Mouse (Mus musculus) neural tube, embryonic 15.5 days (tissue): ENCODE data around the gene Tulp3. TPM values are rescaled to one million over a fixed set of nuclear protein-coding genes. Genes with fewer than 3 reads are reported as not detected.
A peak's percentile ranks its signal among the peaks of the same experiment; 100 is the strongest.
"Not testable (repeated sequence)": the region's sequence is repeated elsewhere in the genome, so short reads cannot be mapped to it uniquely, and the experiment has no call there.

Experiments
- ATAC-seq: fragments of 200-750 bp; cut with Nextera tagmentation; 2 replicates; pipeline ENCODE4 v1.8.0; 2017; ENCODE audit warnings: mild to moderate bottlenecking, moderate TSS enrichment, moderate library complexity; ENCODE audit not compliant: low FRiP score
- H3K27ac ChIP-seq: fragments of 300-500 bp; sonication (generic); replicated peaks from 2 replicates; pipeline ENCODE4 v1.5.1; 2015; ENCODE audit warnings: mild to moderate bottlenecking, inconsistent platforms
- H3K27me3 ChIP-seq: fragments of 300-500 bp; sonication (generic); replicated peaks from 2 replicates; pipeline ENCODE4 v1.6.1; 2015; ENCODE audit warnings: inconsistent platforms
- H3K36me3 ChIP-seq: fragments of 300-500 bp; sonication (generic); 2 replicates; pipeline ENCODE4 v1.6.1; 2015; ENCODE audit warnings: inconsistent platforms
- H3K4me1 ChIP-seq: fragments of 300-500 bp; sonication (generic); 2 replicates; pipeline ENCODE4 v1.6.1; 2015; ENCODE audit warnings: inconsistent platforms
- H3K4me2 ChIP-seq: fragments of 300-500 bp; sonication (generic); 2 replicates; pipeline ENCODE4 v1.6.1; 2015; ENCODE audit warnings: inconsistent platforms, mild to moderate bottlenecking, moderate library complexity
- H3K4me3 ChIP-seq: fragments of 300-500 bp; sonication (generic); replicated peaks from 2 replicates; pipeline ENCODE4 v1.5.1; 2015; ENCODE audit warnings: mild to moderate bottlenecking, inconsistent platforms
- H3K9ac ChIP-seq: fragments of 300-500 bp; sonication (generic); replicated peaks from 2 replicates; pipeline ENCODE4 v1.6.1; 2015; ENCODE audit warnings: mild to moderate bottlenecking, inconsistent platforms
- H3K9me3 ChIP-seq: fragments of 300-500 bp; sonication (generic); replicated peaks from 2 replicates; pipeline ENCODE4 v1.6.1; 2016; ENCODE audit warnings: inconsistent platforms
- WGBS: fragments of 180-500 bp; shearing (Covaris S2); methylation state at CpG from one replicate; pipeline ENCODE4 v1.1.7; 2015; ENCODE audit warnings: mixed read lengths; 5-methylcytosine and 5-hydroxymethylcytosine counted together
- polyA plus RNA-seq: library from polyadenylated mRNA; unstranded; fragments of >200 nt; fragmentation: Nextera tagmentation; extraction: Ambion mirVana; gene quantifications from 2 replicates; pipeline ENCODE4 v1.2.1, GENCODE M21; 2015

Tulp3 gene
- 19.1 and 21.8 TPM in 2 replicates for polyA plus RNA-seq

DNA sequence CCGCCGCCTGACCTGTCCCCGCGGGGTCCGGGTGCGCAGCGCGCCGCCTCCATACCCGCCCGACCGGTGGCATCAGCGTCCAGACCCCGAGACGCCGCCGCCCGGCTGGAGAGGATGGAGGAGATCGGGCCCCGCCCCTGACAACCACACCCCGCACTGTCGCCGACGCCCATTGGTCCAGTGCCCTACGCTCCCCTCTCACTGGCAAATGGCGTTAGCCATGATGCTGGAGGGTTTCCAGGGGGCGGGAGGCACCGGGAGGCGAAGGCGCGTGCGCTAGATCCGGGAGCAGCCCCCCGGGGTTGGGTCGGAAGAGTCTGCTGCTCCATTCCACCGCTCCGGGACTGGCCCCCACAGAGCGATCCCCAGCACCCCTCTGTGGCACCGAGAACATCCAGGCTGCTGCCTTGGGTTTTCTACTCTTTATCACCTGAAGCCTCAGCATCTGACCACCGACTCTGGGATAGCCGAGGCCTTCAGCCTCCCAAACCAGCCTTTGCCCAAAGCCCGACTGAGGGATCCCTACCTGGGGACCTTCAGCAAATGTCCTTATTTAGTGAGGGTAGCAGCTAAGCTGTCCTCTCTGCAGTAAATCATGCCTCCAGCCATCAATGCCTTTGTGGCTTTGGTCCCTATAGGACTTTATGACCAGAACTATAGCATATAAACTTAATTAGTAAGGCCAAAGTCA is at the start of gene Tulp3:
Tulp3 (minus strand) TSS at position 126 of the 691 bp plus-strand sequence.
- no peaks in the 10 kb centered on the region for H3K9me3 ChIP-seq
- peak within 1 kb of the TSS; percentile 81 for H3K9ac ChIP-seq
- H3K4me1 ChIP-seq: peaks cover 39% of the 10 kb centered on the region
- peaks cover 19% of the 10 kb centered on the region for H3K36me3 ChIP-seq
- peak within 1 kb of the TSS; percentile 72 for H3K4me2 ChIP-seq
- WGBS: under 1% methylated on average over 40 of the region's 42 CpGs
- peak within 1 kb of the TSS; percentile 87 for H3K4me3 ChIP-seq
- H3K27me3 ChIP-seq: no peaks in the 10 kb centered on the region
- ATAC-seq: peak; percentile 99
- H3K27ac ChIP-seq: peak within 1 kb of the TSS; percentile 94

DNA sequence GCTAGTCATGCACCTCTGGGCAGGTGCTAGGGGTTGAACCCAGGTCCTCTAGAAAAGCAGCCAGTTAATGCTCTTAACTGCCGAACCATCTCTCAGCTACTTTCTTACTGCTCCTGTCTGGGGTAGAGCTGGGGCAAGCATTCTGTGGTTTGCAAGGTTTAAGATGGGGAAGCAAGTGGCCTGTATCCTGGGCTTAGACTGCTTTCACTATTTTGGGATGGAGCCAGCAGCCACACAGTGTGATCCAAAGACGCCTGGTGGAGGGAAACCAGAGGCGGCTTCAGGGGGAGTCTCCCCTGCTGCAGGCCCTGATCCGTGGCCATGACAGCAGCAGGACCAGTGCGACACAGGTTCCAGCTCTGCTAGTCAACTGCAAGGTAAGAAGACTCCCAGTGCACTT is 49.1 kb upstream of the Tulp3 start:
- Histone ChIP-seq H3K36me3 (peaks cover 37% of the 10 kb centered on the region), H3K27me3 (no peaks in the 10 kb centered on the region), H3K4me2 (no peak overlapping the region), H3K4me1 (peaks cover 27% of the 10 kb centered on the region), H3K9ac (no peak overlapping the region), H3K4me3 (no peak overlapping the region), H3K27ac (no peak overlapping the region), H3K9me3 (no peaks in the 10 kb centered on the region)
- no peak for ATAC-seq
- WGBS: 59% methylated on average over 5 of the region's 5 CpGs

DNA sequence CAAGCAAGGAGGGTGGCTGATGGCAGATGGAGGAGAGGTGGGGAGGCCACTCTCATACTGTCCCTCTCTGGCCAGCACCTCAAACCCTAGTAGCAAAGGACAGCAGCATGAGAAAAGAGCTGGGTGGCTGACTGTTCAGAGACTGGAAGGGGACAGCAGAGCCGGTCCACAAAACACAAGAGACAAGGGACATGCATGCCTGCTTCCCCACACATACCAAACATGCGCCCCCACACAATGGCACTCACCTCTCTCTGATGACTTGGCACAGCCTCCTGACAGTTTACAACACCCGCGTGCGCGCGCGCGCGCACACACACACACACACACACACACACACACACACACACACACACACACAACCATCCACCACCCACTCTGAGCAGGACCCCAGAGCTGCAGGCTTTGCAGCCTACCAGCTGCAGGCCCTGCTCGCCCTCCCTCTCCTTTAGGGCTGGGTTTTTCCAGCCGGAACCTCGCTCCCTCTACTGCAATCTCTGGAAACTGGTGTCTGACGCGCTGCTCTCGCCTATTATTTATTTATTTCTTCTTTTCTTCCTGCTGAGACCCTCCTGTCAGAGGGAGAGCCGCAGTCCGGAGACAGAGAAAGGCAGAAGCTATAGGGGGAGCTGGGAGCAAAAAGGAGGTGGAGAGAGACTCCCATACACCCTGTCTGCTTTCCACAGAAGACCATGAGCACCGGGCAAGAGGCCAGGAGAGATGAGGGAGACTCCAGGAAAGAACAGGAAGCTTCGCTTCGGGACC is 44.0 kb upstream of the Tulp3 start:
- Histone ChIP-seq H3K9ac (peak overlapping the region; percentile 49), H3K4me2 (peak overlapping the region; percentile 59), H3K4me1 (peaks cover 33% of the 10 kb centered on the region), H3K27me3 (no peaks in the 10 kb centered on the region), H3K9me3 (no peaks in the 10 kb centered on the region), H3K27ac (peak overlapping the region; percentile 81), H3K4me3 (peak overlapping the region; percentile 40), H3K36me3 (no peaks in the 10 kb centered on the region)
- WGBS: 27% methylated on average over 15 of the region's 21 CpGs
- peak; percentile 90 for ATAC-seq

DNA sequence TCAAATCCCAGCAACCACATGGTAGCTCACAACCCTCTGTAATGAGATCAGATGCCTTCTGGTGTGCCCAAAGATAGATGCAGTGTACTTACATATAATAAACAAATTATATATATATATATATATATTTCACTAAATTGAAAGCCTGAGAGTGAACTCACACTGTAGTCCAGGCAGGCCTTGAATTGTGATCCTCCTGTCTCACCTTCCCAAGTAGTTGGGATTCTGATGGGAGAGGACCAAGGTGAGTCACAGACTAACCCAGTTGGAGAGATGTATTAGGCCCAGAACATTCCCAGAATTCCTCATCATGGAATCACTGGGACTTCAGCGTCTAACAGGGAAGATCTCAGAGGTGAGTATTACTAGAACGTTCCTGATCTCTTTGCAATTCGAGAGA is 43.3 kb upstream of the Tulp3 start, which contains the start of gene Nrip2:
Nrip2 (plus strand) TSS at position 301 of the 400 bp plus-strand sequence.
- 76% methylated on average over 3 of the region's 3 CpGs for WGBS
- ATAC-seq: no peak; the same call in 1 of the 2 replicates
- peak within 1 kb of the TSS; percentile 40 for H3K4me3 ChIP-seq

DNA sequence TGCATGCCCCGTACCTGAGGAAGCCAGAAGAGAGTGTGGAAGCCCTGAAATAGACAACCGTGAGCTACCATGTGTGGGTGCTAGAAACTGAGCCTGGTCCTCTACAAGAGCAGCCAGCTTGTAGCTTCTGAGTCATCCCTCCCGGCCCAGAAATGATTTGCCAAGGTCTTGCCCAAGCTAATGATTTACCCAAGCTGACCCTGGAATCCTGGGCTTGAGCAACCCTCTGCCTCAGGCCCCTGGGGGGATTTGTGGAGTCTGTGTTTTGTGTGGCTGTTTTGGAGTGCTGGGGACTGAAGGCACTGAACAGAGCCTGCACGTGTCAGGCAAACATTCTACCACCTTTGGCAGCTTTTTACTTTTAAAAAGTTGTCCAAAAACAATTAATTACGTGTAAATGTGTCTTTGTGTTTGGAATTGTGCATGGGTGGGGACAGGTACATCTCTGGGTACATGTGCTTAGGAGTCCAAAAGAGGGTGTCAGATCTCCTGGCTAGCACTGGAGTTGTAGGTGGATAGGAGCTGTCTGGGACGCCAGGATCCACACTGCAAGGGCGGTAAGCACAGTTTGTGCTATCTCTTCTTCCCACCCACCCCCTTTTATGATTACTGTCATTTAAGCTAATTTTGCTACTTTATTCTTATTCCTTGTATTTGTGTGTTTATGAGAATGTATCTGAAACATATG is 42.1 kb upstream of the Tulp3 start:
- Histone ChIP-seq H3K27me3 (no peaks in the 10 kb centered on the region), H3K27ac (no peak overlapping the region), H3K9ac (no peak overlapping the region), H3K36me3 (no peaks in the 10 kb centered on the region), H3K4me1 (peaks cover 33% of the 10 kb centered on the region), H3K9me3 (no peaks in the 10 kb centered on the region), H3K4me3 (no peak overlapping the region), H3K4me2 (no peak overlapping the region)
- no peak for ATAC-seq
- WGBS: 84% methylated on average over 7 of the region's 7 CpGs

More for the DNA sequence above, 43.3 kb upstream of the Tulp3 start, which contains the start of gene Nrip2:
- Histone ChIP-seq H3K9ac (peak within 1 kb of the TSS; percentile 49), H3K9me3 (no peaks in the 10 kb centered on the region), H3K4me2 (peak within 1 kb of the TSS; percentile 59), H3K36me3 (no peaks in the 10 kb centered on the region), H3K4me1 (peaks cover 33% of the 10 kb centered on the region), H3K27me3 (no peaks in the 10 kb centered on the region), H3K27ac (peak within 1 kb of the TSS; percentile 81)

DNA sequence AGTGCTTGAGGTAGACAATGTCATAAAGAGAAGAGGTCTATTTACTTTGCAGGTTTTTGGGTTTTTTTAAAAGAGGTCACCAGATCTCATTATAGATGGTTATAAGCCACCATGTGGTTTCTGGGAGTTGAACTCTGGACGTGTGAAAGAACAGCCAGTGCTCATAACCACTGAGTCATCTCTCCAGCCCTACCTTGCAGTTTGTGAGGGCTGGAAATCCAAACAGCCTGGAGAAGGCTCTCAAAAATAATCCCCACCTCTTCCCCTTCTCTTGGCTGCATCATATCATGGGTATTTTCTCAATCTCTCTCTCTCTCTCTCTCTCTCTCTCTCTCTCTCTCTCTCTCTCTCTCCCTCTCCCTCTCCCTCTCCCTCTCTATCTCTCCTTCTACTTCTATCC is 35.0 kb upstream of the Tulp3 start:
- Histone ChIP-seq H3K9me3 (no peaks in the 10 kb centered on the region), H3K4me3 (no peak overlapping the region), H3K27me3 (no peaks in the 10 kb centered on the region), H3K9ac (no peak overlapping the region), H3K36me3 (no peaks in the 10 kb centered on the region), H3K4me1 (no peaks in the 10 kb centered on the region), H3K4me2 (no peak overlapping the region), H3K27ac (no peak overlapping the region)
- no peak for ATAC-seq
- WGBS: 68% methylated on average over 1 of the region's 1 CpGs

DNA sequence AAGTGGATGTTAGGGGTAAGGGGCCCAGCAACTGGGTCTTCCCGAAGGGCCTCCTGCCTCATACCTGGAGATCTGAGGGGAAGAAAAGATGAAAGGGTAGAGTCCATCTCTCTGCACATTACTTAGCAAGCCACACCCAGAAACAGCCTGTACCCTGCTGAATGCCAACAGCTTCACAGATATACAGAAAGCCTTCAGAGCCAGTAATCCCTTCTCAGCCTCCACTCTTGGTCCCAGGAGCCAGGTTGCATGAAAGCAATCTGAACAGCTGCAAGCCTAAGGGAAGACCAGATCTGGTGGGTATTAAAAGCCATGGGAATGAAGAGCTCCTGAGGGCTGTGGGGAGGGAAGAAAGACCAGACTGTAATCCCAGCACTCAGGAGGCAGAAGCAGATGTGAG is 33.5 kb upstream of the Tulp3 start:
- Histone ChIP-seq H3K4me1 (no peaks in the 10 kb centered on the region), H3K9ac (no peak overlapping the region), H3K4me2 (no peak overlapping the region), H3K36me3 (no peaks in the 10 kb centered on the region), H3K27me3 (no peaks in the 10 kb centered on the region), H3K27ac (no peak overlapping the region), H3K9me3 (no peaks in the 10 kb centered on the region), H3K4me3 (no peak overlapping the region)
- 88% methylated on average over 1 of the region's 1 CpGs for WGBS
- ATAC-seq: no peak

DNA sequence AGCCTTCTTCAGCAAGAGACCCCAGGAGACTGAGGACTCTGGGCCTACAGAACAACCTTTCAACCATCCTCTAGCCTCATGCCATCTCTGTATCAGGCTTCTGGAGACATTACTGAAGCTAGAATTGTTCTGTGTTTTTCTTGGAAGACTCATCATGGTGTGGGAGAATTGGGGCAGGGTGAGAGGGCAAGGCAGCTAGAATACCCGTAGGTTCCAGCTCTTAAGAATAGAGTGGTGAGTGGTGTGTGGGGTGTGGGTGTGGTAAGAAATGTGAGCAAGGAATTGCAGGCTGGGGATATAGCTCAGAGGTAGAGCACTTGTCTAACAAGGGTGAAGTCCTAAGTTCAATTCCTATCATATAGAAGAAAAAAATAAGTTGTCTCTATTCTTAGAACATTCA is 29.4 kb upstream of the Tulp3 start:
- Histone ChIP-seq H3K9ac (no peak overlapping the region), H3K4me2 (no peak overlapping the region), H3K4me3 (no peak overlapping the region), H3K36me3 (no peaks in the 10 kb centered on the region), H3K4me1 (no peaks in the 10 kb centered on the region), H3K9me3 (no peaks in the 10 kb centered on the region), H3K27me3 (no peaks in the 10 kb centered on the region), H3K27ac (no peak overlapping the region)
- 77% methylated on average over 1 of the region's 1 CpGs for WGBS
- ATAC-seq: no peak

DNA sequence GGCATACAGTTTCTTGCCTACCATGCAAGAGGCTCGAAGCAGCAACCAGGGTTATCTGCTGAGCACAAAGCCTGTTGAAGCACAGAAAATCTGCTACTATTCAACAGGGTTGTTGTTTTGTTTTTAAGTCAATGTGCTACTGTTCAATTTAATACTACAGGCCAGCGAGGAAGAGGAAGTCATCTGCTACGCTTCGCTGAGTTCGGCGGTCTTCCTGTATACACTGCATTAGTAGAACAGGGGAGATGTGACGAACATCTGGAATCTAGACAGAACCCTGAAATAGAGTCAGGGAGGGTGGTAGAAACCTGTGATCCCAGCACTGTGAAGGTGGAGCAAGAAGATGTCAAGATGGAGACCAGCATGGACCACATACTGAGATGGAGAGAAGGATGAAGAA is 28.1 kb upstream of the Tulp3 start:
- no peak for ATAC-seq
- no peaks in the 10 kb centered on the region for H3K27me3 ChIP-seq
- no peak overlapping the region for H3K27ac ChIP-seq
- H3K9ac ChIP-seq: no peak overlapping the region
- H3K4me3 ChIP-seq: no peak overlapping the region
- no peak overlapping the region for H3K4me2 ChIP-seq
- no peaks in the 10 kb centered on the region for H3K36me3 ChIP-seq
- WGBS: 79% methylated on average over 7 of the region's 7 CpGs
- no peaks in the 10 kb centered on the region for H3K4me1 ChIP-seq
- H3K9me3 ChIP-seq: no peaks in the 10 kb centered on the region

DNA sequence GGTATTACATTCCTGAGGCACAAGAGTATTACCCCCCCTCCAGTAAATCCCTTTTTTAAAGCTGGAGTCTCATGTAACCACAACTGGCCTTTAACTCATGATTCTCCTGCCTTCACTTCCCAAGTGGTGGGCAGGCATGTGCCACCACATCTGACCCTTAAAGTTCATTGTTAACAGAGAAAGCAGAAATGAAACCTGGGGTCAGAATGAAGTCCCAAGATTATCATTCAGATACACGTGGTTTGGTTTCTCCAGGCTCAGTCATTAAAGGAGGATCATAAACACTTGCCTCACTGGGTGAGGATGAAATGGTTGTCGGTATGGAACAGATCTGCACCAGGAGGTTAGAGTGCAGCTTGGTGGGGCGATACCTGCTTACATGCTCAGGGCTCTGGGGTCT is 25.6 kb upstream of the Tulp3 start:
- Histone ChIP-seq H3K9me3 (no peaks in the 10 kb centered on the region), H3K27ac (no peak overlapping the region), H3K4me2 (no peak overlapping the region), H3K4me3 (no peak overlapping the region), H3K4me1 (no peaks in the 10 kb centered on the region), H3K9ac (no peak overlapping the region), H3K36me3 (no peaks in the 10 kb centered on the region), H3K27me3 (no peaks in the 10 kb centered on the region)
- WGBS: 68% methylated on average over 3 of the region's 3 CpGs
- ATAC-seq: no peak

DNA sequence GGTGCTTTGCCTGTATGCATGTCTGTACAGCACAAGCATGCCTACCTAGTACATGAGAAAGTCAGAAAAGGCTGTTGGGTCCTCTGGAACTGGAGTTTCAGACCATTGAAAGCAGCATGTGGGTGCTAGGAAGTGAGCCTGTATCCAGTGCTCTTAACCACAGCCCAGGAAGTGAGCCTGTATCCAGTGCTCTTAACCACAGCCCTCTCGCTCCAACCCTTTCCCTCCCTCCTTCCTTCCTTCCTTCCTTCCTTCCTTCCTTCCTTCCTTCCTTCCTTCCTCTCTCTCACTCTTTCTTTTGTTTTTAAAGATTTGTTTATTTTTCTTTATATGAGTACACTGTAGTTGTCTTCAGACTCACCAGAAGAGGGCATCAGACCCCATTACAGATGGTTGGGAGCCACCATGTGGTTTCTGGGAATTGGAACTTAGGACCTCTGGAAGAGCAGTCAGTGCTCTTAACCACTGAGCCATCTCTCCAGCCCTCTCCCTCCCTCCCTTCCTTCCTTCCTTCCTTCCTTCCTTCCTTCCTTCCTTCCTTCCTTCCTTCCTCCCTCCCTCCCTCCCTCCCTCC is 25.0 kb upstream of the Tulp3 start:
- ATAC-seq, H3K27ac ChIP-seq: not testable (repeated sequence)
- WGBS: 93% methylated on average over 1 of the region's 1 CpGs

More for the DNA sequence above, 25.0 kb upstream of the Tulp3 start:
- H3K36me3 ChIP-seq, H3K4me3 ChIP-seq, H3K9me3 ChIP-seq, H3K27me3 ChIP-seq, H3K4me2 ChIP-seq, H3K4me1 ChIP-seq, H3K9ac ChIP-seq: not testable (repeated sequence)
